Mouse (Mus musculus): ENCODE measurements around the gene Nsmce4a. TPM values are rescaled to one million over a fixed set of nuclear protein-coding genes. Genes with fewer than 3 reads are reported as not detected.
"Not testable (repeated sequence)": the region's sequence is repeated elsewhere in the genome, so short reads cannot be mapped to it uniquely, and the experiment has no call there.

Nsmce4a gene
- polyA plus RNA-seq, 1 experiment from 2014 or later: 172 TPM

DNA sequence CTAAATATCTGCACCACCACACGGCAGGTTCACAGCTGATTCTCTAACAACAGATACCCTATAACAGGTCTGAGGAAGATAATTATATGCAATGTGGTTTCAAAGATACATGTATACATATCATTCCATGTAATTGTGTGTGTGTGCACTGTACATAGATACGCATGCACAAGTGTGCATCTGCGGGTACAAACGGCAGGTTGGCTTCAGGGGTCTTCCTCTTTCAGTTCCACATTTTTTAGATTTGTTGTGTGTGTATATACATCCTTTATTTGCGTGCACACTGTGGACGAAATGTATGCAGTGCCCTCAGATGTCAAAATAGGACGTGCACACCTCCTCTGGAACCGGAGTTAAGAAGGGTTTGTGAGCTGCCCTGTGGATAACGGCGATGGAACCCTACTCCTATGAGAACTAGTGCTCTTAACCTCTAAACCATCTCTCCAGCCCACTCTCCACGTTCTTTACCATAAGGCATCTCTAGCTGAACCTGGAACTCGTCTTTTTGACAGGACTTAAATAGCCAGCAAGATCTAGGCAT lies 25.2 kb downstream of the Nsmce4a start:
- no peak for ATAC-seq (ENCODE audit: low FRiP score)
- Histone ChIP-seq H3K4me3 (replicated peaks) (no peak overlapping the region), H3K27me3 (peaks cover 2% of the 10 kb centered on the region; the same call in 1 of the 2 replicates), H3K9me3 (no peaks in the 10 kb centered on the region), H3K4me2 (peak overlapping the region; percentile 83), H3K27ac (no peak overlapping the region), H3K36me3 (replicated peaks) (peaks cover 21% of the 10 kb centered on the region), H3K4me1 (peaks cover 22% of the 10 kb centered on the region), H3K9ac (no peak overlapping the region)
- WGBS: 87% methylated on average over 12 of the region's 12 CpGs

GRCm38 (mm10) chr7:130546791-130547484 lies 26.0 kb downstream of the Nsmce4a start:
- Histone ChIP-seq H3K27me3 (no peaks in the 10 kb centered on the region), H3K4me3 (replicated peaks) (peak overlapping the region; percentile 89), H3K36me3 (replicated peaks) (peaks cover 29% of the 10 kb centered on the region), H3K4me2 (peak overlapping the region; percentile 83), H3K27ac (peak overlapping the region; percentile 99), H3K4me1 (peaks cover 18% of the 10 kb centered on the region), H3K9ac (peak overlapping the region; percentile 95), H3K9me3 (no peaks in the 10 kb centered on the region)
- peak; percentile 96 for ATAC-seq (ENCODE audit: low FRiP score)
- under 1% methylated on average over 79 of the region's 84 CpGs for WGBS

DNA sequence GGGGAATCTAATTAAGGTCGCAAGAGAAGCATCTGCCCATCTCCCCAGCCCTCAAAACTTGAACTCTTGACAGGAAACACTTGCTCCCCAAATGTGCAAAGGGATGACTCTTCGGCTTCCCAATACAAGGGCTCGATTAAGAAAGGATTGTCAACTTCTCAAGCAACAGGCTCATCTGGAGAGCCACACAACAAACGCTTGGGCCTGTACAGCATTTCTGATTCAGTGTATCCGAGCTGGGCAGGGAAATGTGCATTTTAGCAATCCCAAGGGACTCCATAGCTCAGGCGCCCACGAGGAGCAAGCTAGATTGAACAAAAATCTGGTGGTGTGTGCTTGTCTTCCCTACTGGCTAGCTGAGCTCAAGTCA lies 26.5 kb downstream of the Nsmce4a start:
- Histone ChIP-seq H3K9me3 (no peaks in the 10 kb centered on the region), H3K4me1 (peaks cover 18% of the 10 kb centered on the region), H3K4me3 (replicated peaks) (peak overlapping the region; percentile 89), H3K36me3 (replicated peaks) (peaks cover 34% of the 10 kb centered on the region), H3K4me2 (peak overlapping the region; percentile 83), H3K9ac (peak overlapping the region; percentile 95), H3K27me3 (no peaks in the 10 kb centered on the region), H3K27ac (peak overlapping the region; percentile 99)
- no peak for ATAC-seq (ENCODE audit: low FRiP score)
- 7% methylated on average over 7 of the region's 7 CpGs for WGBS

DNA sequence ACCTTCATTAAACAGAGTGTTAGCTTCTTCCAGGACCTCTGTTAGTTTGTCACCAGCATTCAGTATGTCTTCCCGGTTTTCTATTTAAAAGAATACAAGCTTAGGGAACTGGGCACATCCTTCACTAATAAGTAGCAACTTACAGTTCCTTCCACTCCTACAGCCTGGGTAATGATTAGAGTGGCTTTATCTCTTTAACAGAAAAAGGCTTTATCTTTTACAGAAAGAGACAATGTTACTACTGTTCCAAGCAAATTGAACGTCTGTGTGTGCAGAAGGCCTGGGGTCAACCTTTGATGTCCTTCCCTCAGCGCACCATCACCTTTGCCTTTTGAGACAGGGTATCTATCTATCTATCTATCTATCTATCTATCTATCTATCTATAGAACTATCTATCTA lies 27.0 kb downstream of the Nsmce4a start:
- Histone ChIP-seq H3K4me3 (replicated peaks) (peak overlapping the region; percentile 89), H3K9me3 (no peaks in the 10 kb centered on the region), H3K27ac (peak overlapping the region; percentile 99), H3K36me3 (replicated peaks) (peaks cover 38% of the 10 kb centered on the region), H3K9ac (peak overlapping the region; percentile 95), H3K27me3 (no peaks in the 10 kb centered on the region), H3K4me1 (peaks cover 18% of the 10 kb centered on the region), H3K4me2 (peak overlapping the region; percentile 83)
- WGBS: 47% methylated on average over 3 of the region's 3 CpGs
- ATAC-seq (ENCODE audit: low FRiP score): no peak

GRCm38 (mm10) chr7:130545401-130545800 lies 27.5 kb downstream of the Nsmce4a start:
- 91% methylated on average over 5 of the region's 5 CpGs for whole genome bisulfite sequencing
- peaks cover 41% of the 10 kb centered on the region for H3K36me3 ChIP-seq (replicated peaks)

GRCm38 (mm10) chr7:130543181-130543580 lies 29.7 kb downstream of the Nsmce4a start:
- Histone ChIP-seq H3K9ac (no peak overlapping the region), H3K4me3 (replicated peaks) (no peak overlapping the region), H3K36me3 (replicated peaks) (peaks cover 63% of the 10 kb centered on the region), H3K27ac (no peak overlapping the region), H3K9me3 (no peaks in the 10 kb centered on the region), H3K27me3 (no peaks in the 10 kb centered on the region), H3K4me2 (no peak overlapping the region), H3K4me1 (peaks cover 18% of the 10 kb centered on the region)
- no peak for ATAC-seq (ENCODE audit: low FRiP score)
- 98% methylated on average over 4 of the region's 4 CpGs for WGBS

More at GRCm38 (mm10) chr7:130545401-130545800, 27.5 kb downstream of the Nsmce4a start:
- Histone ChIP-seq H3K4me2 (peak overlapping the region; percentile 83), H3K4me1 (peaks cover 18% of the 10 kb centered on the region), H3K9me3 (no peaks in the 10 kb centered on the region), H3K27me3 (no peaks in the 10 kb centered on the region), H3K4me3 (replicated peaks) (peak overlapping the region; percentile 89; the same call in 1 of the 2 replicates), H3K27ac (no peak overlapping the region), H3K9ac (no peak overlapping the region)
- ATAC-seq (ENCODE audit: low FRiP score): no peak

- Histone ChIP-seq H3K4me2 (no peak overlapping the region), H3K36me3 (replicated peaks) (peaks cover 90% of the 10 kb centered on the region), H3K9ac (no peak overlapping the region), H3K4me3 (replicated peaks) (no peak overlapping the region), H3K27me3 (no peaks in the 10 kb centered on the region), H3K4me1 (peaks cover 5% of the 10 kb centered on the region; the same call in 1 of the 2 replicates), H3K27ac (no peak overlapping the region), H3K9me3 (no peaks in the 10 kb centered on the region)
- 89% methylated on average over 7 of the region's 7 CpGs for WGBS
- no peak for ATAC-seq (ENCODE audit: low FRiP score)
Observed at GRCm38 (mm10) chr7:130540176-130540575, 32.7 kb downstream of the Nsmce4a start.

DNA sequence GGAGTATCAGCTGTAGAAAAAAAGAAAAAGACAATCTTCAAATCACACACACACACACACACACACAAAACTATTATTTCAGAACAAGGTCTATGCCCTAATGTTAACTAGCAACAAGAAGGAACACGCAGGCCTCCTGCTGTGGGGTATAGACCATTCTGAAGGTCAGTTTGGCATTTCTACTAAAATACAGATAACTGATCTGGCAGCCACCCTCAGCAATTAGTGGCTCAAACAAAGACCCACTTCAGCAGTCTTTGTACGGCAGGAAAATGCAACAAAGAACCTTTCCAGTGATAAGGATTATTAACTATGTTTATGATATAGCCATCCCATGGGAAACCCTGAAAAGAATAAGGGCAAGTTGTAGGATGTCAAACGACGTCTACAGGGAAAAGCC lies 35.9 kb downstream of the Nsmce4a start:
- no peaks in the 10 kb centered on the region for H3K4me1 ChIP-seq
- H3K27ac ChIP-seq: no peak overlapping the region
- H3K4me2 ChIP-seq: no peak overlapping the region
- peaks cover 78% of the 10 kb centered on the region for H3K36me3 ChIP-seq (replicated peaks)
- WGBS: 85% methylated on average over 4 of the region's 4 CpGs
- no peak overlapping the region for H3K4me3 ChIP-seq (replicated peaks)
- no peak overlapping the region for H3K9ac ChIP-seq
- ATAC-seq (ENCODE audit: low FRiP score): no peak
- no peaks in the 10 kb centered on the region for H3K27me3 ChIP-seq
- H3K9me3 ChIP-seq: no peaks in the 10 kb centered on the region

DNA sequence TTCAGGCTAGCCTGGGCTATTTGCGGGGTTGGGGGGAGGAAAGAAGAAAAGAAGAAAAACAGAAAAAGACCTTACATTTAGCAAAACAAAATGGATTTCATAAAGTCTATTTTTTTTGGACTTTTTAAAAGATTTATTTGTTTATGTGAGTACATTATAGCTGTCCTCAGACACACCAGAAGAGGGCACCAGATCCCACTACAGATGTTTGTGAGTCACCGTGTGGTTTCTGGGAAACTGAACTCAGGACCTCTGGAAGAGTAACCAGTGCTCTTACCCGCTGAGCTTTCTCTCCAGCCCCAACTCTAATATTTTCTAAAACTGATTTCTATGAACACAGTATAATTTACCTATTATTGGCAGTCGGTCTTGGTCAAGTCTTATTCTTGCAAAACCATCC lies 37.7 kb downstream of the Nsmce4a start:
- ATAC-seq (ENCODE audit: low FRiP score): no peak
- Histone ChIP-seq H3K4me2 (no peak overlapping the region), H3K4me1 (no peaks in the 10 kb centered on the region), H3K27ac (no peak overlapping the region), H3K9me3 (no peaks in the 10 kb centered on the region), H3K4me3 (replicated peaks) (no peak overlapping the region), H3K9ac (no peak overlapping the region), H3K36me3 (replicated peaks) (peaks cover 74% of the 10 kb centered on the region), H3K27me3 (no peaks in the 10 kb centered on the region)
- WGBS: 89% methylated on average over 4 of the region's 4 CpGs

DNA sequence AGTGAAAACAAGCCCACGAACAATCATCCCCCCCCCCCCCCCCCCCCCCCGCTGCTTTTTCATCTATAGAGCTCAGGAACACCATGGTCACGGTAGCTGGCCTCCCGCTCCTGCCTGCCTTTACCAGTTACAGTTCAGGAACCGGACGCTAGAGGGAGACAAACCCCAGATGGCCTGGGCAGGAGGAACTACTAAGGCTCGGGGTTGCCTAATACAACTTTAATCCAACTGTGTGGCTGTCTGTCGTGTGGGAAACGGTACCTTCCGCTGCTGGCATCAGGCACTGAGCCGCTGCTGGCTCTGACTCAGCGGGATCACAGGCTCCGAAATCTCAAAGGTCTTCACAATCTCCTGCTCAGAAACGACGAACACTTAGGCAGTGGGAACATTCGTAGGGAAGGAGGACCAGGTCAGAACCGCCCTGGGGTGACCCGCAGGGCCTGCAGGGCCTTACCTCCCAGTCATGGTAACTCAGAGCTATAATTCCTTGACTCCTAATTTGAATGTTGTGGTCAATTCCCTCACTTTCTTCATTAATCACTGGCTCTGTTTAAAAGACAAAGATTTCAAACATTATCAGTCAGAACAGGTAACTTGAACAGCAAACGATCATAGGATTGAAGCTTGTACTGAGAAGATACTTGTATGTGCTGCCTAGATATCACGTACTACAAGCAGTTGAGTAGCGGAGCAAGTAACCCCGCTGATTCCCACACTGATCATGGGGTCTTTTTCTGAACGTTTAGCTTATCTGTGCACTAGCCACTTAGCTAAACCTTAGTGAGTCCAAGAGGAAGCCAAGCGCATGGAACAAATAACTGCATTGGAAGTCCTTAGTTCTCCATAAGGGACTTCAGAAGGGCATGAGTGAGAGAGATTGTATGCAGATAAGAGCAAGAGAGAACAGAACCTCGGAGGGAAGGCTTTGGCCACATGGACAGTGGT lies 39.3 kb downstream of the Nsmce4a start:
- no peak overlapping the region for H3K4me2 ChIP-seq
- H3K4me1 ChIP-seq: no peaks in the 10 kb centered on the region
- ATAC-seq (ENCODE audit: low FRiP score): peak; percentile 55
- H3K36me3 ChIP-seq (replicated peaks): peaks cover 58% of the 10 kb centered on the region
- no peaks in the 10 kb centered on the region for H3K27me3 ChIP-seq
- no peaks in the 10 kb centered on the region for H3K9me3 ChIP-seq
- H3K4me3 ChIP-seq (replicated peaks): no peak overlapping the region
- no peak overlapping the region for H3K9ac ChIP-seq
- 0 out of 2 replicates have a peak overlapping the region, but pooled peaks have one; percentile 36 for H3K27ac ChIP-seq
- 53% methylated on average over 23 of the region's 25 CpGs for WGBS

DNA sequence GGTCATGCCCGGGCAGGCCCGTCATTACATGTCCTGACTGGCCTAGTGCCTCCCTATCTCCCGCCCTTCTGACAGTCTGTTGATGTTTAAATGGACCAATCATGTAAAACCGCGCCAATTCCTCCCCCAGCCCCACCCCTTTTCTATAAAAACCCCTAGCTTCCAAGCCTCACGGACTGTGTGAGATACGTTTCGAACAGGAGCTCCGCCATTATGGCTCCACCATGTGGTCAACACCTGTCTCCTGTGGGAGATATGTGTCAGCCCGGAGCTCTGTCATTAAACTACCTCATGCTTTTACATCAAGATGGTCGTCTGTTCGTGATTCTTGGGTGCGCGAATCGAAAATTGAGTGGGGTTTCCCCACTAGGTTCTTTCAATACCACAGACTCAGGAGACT lies 41.8 kb downstream of the Nsmce4a start:
- H3K36me3 ChIP-seq (replicated peaks): peaks cover 39% of the 10 kb centered on the region
- H3K27me3 ChIP-seq; H3K9ac ChIP-seq; H3K4me3 ChIP-seq (replicated peaks); H3K27ac ChIP-seq; H3K4me2 ChIP-seq; H3K4me1 ChIP-seq; H3K9me3 ChIP-seq; ATAC-seq (ENCODE audit: low FRiP score): not testable (repeated sequence)
- WGBS: 96% methylated on average over 15 of the region's 15 CpGs

- Histone ChIP-seq H3K27me3 (no peaks in the 10 kb centered on the region), H3K9ac (no peak overlapping the region), H3K4me1 (no peaks in the 10 kb centered on the region), H3K4me2 (no peak overlapping the region), H3K27ac (no peak overlapping the region), H3K36me3 (replicated peaks) (peaks cover 19% of the 10 kb centered on the region), H3K9me3 (no peaks in the 10 kb centered on the region), H3K4me3 (replicated peaks) (no peak overlapping the region)
- ATAC-seq (ENCODE audit: low FRiP score): no peak
- 86% methylated on average over 9 of the region's 9 CpGs for WGBS
Observed at GRCm38 (mm10) chr7:130527306-130527705, 45.6 kb downstream of the Nsmce4a start.

Measured in forebrain, embryonic 12.5 days (tissue).